Mouse (Mus musculus) kidney, adult 8-10 months (tissue): ENCODE data around the gene Krtap9-5.

Experiments used
- DNase-seq, 2 experiments: peaks; one replicate each; pipeline ENCODE4 v3.0.0; 2022

Gene Krtap9-5

GRCm38 (mm10) chr11:99948175-99948574 is at the start of gene Krtap9-5:
Krtap9-5 (plus strand) TSS chr11:99948475.
- no peak for DNase-seq

GRCm38 (mm10) chr11:99907620-99908019 is 40.7 kb upstream of the Krtap9-5 start, which contains the start of gene Krtap31-1:
Krtap31-1 (plus strand) TSS chr11:99907920.
- DNase-seq = no peak

- no peak for DNase-seq
Observed at GRCm38 (mm10) chr11:99914451-99914850, 33.8 kb upstream of the Krtap9-5 start, which contains the start of gene Gm11565. Gm11565 (plus strand) TSS chr11:99914751.

GRCm38 (mm10) chr11:99935991-99936390 is 12.3 kb upstream of the Krtap9-5 start, which contains the start of gene Krtap31-2:
Krtap31-2 (plus strand) TSS chr11:99936291.
- DNase-seq = no peak

- no peak for DNase-seq
Observed at GRCm38 (mm10) chr11:99937751-99938264, 10.5 kb upstream of the Krtap9-5 start.

GRCm38 (mm10) chr11:99964213-99964612 is 15.9 kb downstream of the Krtap9-5 start:
- DNase-seq = no peak

- DNase-seq = no peak
Observed at GRCm38 (mm10) chr11:99965961-99966360, 17.7 kb downstream of the Krtap9-5 start.

- DNase-seq = no peak
Observed at GRCm38 (mm10) chr11:99978953-99979352, 30.7 kb downstream of the Krtap9-5 start, which contains the start of gene Krtap29-1. Krtap29-1 (minus strand) TSS chr11:99979053.

GRCm38 (mm10) chr11:99982731-99983130 is 34.5 kb downstream of the Krtap9-5 start:
- no peak for DNase-seq

- DNase-seq = no peak
Observed at GRCm38 (mm10) chr11:99983442-99983841, 35.2 kb downstream of the Krtap9-5 start.

- DNase-seq = no peak
Observed at GRCm38 (mm10) chr11:99985291-99986092, 37.2 kb downstream of the Krtap9-5 start.

GRCm38 (mm10) chr11:99986180-99986647 is 37.9 kb downstream of the Krtap9-5 start, which contains the start of gene Krtap16-1:
Krtap16-1 (minus strand) TSS chr11:99986597.
- DNase-seq = no peak

- no peak for DNase-seq
Observed at GRCm38 (mm10) chr11:99988530-99988929, 40.3 kb downstream of the Krtap9-5 start.

GRCm38 (mm10) chr11:99989881-99990405 is 41.7 kb downstream of the Krtap9-5 start:
- DNase-seq = no peak

GRCm38 (mm10) chr11:99990571-99990970 is 42.3 kb downstream of the Krtap9-5 start:
- DNase-seq = no peak

- no peak for DNase-seq
Observed at GRCm38 (mm10) chr11:99993620-99994383, 45.5 kb downstream of the Krtap9-5 start, which contains the start of gene Krtap17-1. Krtap17-1 (minus strand) TSS chr11:99993994.

GRCm38 (mm10) chr11:99994384-99994661 is 46.0 kb downstream of the Krtap9-5 start:
- DNase-seq = no peak

GRCm38 (mm10) chr11:99999091-99999490 is 50.8 kb downstream of the Krtap9-5 start:
- DNase-seq = no peak
